Mouse (Mus musculus) frontal cortex, postnatal 25 days (tissue): ENCODE measurements around the gene Baz1a.
"Not testable (repeated sequence)": the region's sequence is repeated elsewhere in the genome, so short reads cannot be mapped to it uniquely, and the experiment has no call there.

ENCODE experiments used
- DNase-seq, 2 experiments: peaks; one replicate each; pipeline ENCODE4 v3.0.0; 2022; ENCODE audit warnings: low spot score in 2 of 2

Gene Baz1a

DNA sequence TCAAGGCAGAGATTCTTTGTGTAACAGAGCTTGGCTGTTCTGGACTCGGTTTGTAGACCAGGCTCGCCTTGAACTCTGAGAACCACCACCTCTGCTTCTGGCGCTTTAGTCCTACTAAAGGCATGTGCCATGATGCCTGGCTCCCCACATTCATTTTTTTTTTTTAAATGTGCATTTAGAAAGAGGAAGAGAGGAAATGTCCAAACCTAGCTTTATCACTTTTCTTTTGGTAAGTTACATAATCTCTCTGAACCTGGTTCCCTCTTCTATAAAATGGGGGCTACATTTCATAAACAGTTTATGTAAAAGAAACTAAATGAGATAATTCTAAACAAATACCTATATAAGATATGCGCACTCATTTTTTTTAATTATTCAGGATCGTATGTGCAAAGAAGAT, 33.2 kb downstream of the Baz1a start:
- DNase-seq: no peak

DNA sequence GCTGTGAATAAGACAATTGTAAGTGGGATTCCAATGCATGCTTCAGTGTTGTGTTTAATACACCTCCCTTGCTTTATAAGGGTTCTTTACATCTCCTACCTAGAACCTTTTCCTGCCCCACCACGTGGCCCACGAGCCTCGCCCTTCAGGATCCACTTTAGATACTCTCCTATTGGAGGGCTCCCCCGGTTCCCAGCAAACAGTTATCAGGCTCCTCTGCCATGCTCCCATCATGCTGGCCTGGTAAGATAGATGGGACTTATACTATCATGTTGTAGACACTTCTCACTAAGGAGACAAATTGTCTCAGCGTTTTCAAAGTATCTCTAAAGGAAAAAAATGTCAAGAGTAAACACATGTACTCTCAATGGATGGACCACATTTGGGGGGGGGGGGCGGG, 33.6 kb downstream of the Baz1a start:
- DNase-seq: no peak

DNA sequence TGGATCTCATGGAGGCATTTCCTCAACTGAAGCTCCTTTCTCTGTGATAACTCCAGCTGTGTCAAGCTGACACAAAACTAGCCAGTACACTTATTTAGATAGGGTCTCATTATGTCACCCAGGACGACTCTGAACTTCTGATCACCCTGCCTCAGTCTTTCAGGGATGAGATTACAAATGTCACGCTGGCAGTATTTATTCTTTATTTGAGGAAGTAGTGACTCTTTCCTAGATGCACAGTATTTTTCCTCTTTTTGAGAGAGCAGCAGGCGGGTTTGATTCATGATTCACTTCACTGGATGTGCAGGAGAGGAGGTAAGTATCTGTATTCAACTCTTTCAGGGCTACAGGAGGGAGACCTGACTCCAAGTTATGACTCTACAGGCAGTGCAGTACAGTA, 45.1 kb downstream of the Baz1a start:
- no peak for DNase-seq

- no peak for DNase-seq
These were observed 48.5 kb downstream of the Baz1a start for GRCm38 (mm10) chr12:54965532-54966160.

DNA sequence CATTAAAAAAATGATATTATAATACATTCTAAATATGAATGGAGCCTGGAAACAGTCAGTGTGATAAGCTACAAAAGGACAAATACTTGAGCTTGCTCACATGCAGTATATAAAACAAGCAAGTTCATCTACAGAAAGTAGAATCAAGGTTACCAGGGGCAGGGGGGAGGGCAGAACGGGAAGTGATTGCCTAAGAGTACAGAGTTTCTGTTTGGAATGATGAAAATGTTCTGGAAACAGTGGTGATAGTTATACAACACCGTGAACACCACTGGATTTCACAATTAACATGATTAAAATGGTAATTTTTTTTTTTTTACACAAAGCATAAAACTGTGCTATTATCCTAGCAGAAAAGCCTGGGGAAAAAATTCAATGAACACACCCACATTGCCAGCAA, 54.6 kb downstream of the Baz1a start:
- no peak for DNase-seq

DNA sequence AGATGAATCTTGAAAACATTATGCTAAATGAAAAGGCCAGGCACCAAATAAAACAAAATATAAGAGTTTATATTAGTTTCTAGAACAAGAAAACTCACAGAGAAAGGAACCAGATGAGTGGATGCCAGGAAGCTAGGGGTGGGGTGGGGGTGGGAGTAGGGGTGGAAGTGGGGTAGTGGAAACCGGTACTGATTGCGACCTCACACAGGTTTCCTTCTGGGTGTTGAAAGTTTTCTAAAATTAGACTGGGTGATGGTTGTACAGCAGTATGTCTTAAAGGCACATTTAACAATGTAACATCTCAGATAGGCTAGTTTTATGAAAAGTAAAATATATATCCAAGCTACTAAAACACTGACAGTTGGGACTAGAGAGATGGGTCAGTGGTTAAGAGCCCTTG, 57.2 kb downstream of the Baz1a start:
- no peak for DNase-seq

GRCm38 (mm10) chr12:54956457-54956856, 57.7 kb downstream of the Baz1a start:
- DNase-seq: no peak

- DNase-seq: no peak
These were observed 68.0 kb downstream of the Baz1a start for GRCm38 (mm10) chr12:54946116-54946515.

DNA sequence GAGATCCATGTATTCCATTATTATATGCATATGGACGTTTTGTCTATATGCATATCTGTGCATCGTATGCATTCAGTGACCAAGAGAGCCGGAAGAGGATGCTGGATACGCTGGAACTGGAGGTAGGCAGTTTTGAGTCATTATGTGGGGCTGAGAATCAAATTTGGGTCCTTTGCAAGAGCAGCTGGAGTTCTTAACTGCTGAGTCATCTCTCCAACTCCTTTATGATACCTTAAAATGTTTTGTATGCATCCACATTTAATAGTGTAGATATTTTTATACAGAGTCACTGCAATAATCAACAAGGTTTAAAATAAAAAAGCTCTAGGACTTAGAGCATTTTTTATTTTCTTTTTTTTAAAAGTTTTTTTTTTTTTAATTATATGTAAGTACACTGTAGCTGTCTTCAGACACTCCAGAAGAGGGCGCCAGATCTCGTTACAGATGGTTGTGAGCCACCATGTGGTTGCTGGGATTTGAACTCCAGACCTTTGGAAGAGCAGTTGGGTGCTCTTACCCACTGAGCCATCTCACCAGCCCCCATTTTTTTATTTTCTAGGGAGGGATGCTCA, 71.5 kb downstream of the Baz1a start:
- not testable (repeated sequence) for DNase-seq

GRCm38 (mm10) chr12:54937581-54938343, 76.4 kb downstream of the Baz1a start:
- DNase-seq: not testable (repeated sequence)

DNA sequence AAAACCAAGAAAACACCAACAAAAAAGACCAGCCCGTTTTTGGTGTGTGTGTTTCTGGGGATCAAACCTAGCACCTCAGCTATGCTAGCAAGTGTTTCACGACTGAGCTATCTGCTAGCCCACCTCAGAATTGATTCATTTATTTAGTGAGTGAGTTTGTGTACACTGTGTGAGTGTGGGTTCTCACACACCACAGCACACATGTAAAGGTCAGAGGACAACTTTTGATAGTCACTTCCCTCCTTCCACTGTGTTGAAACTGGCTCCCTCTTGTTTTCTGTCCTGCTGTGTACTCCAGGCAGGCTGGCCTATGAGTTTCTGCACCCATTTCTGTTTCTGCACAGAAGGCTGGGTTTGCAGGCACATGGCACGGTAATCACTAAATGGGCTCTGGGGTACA, 103.8 kb downstream of the Baz1a start:
- DNase-seq: no peak

DNA sequence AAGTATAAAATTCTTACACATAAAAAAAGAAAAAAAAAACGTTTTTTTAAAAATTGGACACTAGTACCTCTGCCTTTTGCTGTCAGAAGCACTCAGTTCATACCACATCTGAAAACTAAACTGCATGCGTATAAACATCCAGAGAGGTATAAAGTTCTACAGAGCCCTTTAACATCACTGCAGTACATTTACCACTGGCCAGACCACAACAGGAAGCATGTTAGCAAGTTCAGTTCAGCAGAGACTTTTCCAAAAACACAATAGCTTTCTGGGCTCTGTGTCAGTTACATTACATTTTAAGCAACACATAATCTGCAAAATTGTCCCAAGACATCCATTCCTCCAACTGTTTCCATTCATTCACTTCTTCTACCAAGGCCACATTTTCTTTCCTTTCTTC, 121.6 kb downstream of the Baz1a start:
- not testable (repeated sequence) for DNase-seq

GRCm38 (mm10) chr12:54890426-54890825, 123.7 kb downstream of the Baz1a start:
- DNase-seq: no peak

DNA sequence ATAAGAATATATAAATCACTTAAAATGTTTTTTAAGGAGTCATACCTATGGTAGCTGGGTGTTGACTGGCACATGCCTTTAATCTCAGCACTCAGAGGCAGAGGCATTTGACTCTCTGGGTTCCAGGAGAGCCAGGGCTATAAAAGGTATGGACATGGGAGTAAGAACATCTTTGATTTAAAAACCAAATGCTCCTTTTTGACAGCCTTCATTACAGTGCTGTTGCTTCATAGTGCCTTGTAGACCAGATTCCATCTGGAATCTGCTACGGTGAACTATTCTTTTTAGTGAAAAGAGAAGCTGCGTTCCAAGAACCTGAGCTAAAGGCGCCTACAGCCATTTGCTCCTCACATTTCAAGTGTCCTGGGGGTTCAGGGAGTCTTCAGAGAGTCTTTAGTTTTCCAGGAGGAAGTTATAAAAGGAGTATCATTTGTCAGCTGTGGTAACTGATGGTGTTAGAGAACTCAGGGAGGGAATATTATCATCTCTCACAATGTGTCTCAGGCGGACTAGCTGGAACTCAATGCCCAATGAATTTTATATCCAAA, 126.5 kb downstream of the Baz1a start:
- DNase-seq: no peak

DNA sequence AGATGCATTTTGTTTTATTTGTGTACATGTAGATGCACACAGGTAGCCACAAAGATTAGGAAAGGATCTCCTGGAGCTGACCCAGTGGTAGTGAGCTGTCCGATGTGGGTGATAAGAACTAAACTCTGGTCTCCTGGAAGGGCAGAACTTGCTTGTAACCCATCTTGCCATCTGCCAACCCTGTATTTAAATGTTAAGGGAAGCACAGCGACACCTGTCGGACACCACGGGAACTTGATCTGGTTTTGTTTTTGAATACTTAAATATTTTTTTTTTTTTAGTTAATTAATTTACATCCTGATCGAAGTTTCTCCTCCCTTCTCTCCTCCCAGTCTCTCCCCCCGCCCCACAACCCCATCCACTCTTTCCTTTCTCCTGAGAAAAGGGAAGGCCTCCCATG, 134.5 kb downstream of the Baz1a start:
- peak; percentile 26 to 39 for DNase-seq

GRCm38 (mm10) chr12:54879211-54879610, 134.9 kb downstream of the Baz1a start:
- DNase-seq: no peak

DNA sequence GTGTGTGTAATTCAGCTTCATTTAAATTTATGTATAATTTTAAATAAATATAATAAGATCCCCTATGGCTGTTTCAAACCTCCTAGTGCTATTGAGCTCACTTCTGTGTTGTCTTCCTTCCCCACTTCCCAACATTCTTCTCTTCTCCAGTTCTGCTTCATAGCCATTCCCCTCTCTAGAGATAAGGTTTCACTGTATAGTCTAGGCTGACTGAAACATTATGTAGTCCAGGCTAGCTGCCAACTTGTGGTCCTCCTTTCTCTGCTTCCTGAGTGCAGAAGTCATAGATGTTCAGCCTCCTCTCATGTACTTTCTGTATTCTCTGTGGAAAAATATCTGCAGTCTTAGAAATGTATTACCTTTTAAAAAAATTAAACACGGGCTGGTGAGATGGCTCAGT, 136.3 kb downstream of the Baz1a start:
- no peak for DNase-seq

DNA sequence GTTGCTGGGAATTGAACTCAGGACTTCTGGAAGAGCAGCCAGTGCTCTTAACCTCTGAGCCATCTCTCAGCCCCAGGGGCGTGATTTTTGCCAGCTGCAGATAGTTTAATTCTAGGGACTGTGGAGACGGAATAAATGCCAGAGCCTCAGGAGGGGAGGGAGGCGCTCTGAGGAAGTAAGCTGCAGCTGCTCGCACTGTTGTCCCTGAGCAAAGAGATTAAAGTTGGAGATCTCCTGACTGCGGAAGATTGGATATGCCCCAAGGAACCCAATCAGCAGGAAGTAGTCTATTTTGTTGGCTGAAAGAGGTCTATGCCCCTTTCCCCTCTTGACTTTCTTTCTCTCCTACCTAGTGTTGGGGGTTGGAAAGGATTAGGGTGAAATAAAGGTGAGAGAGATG, 137.3 kb downstream of the Baz1a start:
- no peak for DNase-seq

- DNase-seq: no peak
These were observed 139.4 kb downstream of the Baz1a start for GRCm38 (mm10) chr12:54874711-54875110.

GRCm38 (mm10) chr12:54862606-54863535, 151.3 kb downstream of the Baz1a start, which contains the start of gene Cfl2:
TSS of gene Cfl2 (minus strand) at chr12:54862877.
- DNase-seq: peak; percentile 70 to 73

DNA sequence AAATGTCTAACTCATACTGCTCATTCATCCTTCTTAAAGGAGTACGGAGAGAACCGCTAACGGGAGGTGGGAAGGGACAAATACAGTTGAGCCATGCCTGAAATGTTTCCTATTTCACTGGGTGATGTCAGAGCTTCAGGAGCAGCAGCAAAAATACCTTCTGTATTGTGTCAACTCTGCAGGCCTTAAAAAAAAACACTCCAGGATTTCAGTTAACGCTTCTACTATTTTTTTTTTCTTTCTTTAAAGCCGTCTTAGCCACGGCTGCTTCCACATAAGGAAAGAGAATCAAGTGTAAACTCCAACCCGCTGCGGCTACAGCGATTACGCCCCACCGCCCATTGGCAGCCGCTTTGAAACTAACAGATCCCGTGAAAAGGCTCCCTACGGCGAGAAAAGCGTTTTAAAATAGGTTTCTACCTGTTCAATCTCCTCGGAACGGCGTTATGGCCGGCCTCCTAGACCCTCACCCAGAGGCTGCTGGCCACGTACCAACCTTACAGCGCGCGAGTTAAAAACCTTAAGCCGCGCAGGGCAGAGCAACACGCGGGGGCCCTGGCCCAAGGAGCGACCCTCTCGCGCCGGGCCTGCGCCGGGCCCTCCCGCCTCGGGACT, 152.1 kb downstream of the Baz1a start:
- DNase-seq: peak; percentile 6 to 21
